Mouse (Mus musculus) CD4-positive, CD25-positive, alpha-beta regulatory T cell, adult 2 months (primary cell): ENCODE measurements around the gene Osgin1.

Experiments used
- DNase-seq: peaks from one replicate; pipeline ENCODE4 v3.0.0-alpha.2; 2012; ENCODE audit warnings: low read depth, low spot score

The Osgin1 gene

GRCm38 (mm10) chr8:119442970-119443369, 9.0 kb downstream of the Osgin1 start:
- DNase-seq = no peak

DNA sequence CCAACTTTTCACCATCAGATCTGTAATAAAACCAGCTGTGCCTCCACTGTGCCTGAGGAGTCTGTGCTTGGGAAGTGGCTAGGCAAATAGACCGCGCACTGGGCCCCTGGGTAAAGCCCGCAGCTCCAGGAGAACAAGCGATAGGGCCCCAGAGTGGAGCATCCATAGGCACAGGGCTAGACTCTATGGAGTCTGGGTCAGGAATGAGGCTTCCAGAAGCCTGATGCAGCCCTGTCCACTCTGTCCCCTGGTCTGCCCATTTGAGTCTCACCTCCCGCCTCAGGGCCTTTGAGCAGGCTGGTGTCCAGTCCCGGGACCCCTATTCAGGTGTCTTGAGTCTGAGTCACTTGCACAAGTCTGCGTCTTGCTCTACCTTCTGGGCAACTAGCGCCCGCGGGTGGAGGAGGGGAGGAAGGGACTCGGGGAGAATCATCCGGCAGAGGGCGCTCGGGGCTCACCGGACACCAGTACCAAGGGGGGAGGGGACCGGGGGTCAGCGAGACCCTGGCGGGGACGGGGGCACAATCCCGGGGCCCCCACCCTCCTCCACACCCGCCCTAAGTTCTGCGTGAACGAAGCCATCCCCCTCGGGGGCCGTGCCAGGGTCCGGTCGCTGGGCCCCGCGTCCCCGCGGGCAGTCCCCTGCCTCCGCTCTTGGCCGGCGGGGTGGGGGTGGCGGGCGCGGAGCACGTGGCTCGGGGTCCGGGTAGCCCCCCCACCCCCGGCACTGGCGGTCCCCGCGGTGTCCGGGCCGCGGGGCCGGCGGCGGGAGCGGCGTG, 12.5 kb downstream of the Osgin1 start, which contains the start of gene Necab2:
Gene Necab2 (plus strand): TSS at position 509 of the 779 bp plus-strand sequence.
- peak; percentile 80 for DNase-seq

GRCm38 (mm10) chr8:119446990-119447780, 13.3 kb downstream of the Osgin1 start:
- DNase-seq = no peak

DNA sequence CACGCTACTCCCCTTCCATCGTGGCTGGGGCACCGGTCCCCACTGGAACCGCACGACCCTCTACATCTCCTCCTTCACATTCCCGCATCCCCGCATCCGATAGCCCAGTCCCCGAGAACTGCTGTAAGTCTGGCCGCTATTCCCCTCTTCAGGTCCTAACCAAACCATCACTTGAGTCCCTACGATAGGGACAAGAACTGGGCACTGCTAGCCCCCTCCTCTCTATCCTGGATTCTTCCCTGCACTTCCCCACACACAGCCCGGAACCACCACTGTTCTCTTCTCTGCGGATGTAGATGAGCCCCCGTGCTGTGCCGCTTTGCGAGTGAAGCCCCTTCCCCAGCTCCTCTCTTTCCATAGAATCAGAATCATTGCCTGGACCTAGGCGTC, 13.9 kb downstream of the Osgin1 start:
- DNase-seq = no peak

DNA sequence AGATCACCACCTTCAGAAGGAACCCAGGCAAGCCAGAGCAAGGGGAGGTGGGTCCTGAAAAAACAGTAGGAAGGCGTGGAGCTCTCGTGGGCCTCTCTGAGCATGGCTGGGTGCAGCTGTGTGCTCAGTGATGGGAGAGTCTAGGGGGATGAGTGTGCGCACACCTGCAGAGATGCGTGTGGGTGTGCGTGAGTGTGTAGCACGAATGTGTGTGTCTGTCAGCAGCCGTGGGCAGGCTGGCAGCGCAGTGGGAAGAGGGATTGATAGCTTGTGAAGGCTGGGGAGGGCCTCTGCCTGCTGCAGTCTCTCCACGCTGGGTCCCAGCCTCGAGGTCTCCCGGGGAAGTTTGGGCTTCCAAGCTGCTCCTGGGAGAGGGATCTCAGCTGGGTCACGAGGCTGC, 15.7 kb downstream of the Osgin1 start:
- DNase-seq = no peak

GRCm38 (mm10) chr8:119451131-119451530, 17.2 kb downstream of the Osgin1 start:
- DNase-seq = no peak

- DNase-seq = no peak
Observed at GRCm38 (mm10) chr8:119452919-119453318, 19.0 kb downstream of the Osgin1 start.

- DNase-seq = no peak
Observed at GRCm38 (mm10) chr8:119456045-119456444, 22.1 kb downstream of the Osgin1 start.

- no peak for DNase-seq
Observed at GRCm38 (mm10) chr8:119459724-119460123, 25.8 kb downstream of the Osgin1 start.

DNA sequence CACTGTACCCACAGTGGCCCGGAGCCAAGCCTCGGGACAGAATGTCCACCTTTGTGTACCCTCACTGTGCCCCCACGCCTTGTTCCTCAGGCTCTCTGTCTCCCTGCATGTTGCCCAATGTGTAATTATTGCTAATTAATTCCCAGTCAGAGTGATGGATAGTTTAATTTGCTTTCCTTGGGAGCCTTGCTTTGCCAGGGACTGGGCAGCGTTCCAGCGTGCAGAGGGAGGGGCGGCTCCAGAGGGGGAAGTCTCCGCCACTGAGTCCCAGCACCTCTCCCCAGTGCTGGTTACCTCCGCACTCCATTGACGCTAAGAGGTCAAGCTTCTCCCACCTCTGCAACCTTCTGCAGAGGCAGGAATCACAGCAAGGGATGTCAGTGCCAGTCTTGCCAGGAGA, 27.4 kb downstream of the Osgin1 start:
- no peak for DNase-seq

GRCm38 (mm10) chr8:119463709-119464108, 29.8 kb downstream of the Osgin1 start:
- DNase-seq = no peak

GRCm38 (mm10) chr8:119466105-119466504, 32.2 kb downstream of the Osgin1 start:
- DNase-seq = no peak

DNA sequence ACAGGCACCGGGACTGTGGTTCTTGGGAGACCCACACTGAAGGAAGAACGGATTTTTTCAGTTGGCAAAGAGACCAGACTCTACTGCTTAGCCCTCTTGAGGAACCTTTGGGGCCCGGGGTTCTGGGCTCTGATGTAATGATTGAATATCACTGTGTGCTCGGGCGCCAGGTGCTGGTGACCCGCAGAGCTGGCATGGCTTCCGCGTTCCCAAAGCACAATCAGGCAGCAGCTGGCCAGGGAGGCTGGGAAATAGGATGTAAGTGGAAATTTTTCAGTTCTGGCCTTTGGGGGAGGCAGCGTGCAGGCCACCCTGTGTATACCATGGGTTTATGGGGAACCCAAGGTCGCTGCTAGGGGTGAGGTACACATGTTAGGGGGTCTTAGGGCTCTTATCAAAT, 32.9 kb downstream of the Osgin1 start:
- no peak for DNase-seq

DNA sequence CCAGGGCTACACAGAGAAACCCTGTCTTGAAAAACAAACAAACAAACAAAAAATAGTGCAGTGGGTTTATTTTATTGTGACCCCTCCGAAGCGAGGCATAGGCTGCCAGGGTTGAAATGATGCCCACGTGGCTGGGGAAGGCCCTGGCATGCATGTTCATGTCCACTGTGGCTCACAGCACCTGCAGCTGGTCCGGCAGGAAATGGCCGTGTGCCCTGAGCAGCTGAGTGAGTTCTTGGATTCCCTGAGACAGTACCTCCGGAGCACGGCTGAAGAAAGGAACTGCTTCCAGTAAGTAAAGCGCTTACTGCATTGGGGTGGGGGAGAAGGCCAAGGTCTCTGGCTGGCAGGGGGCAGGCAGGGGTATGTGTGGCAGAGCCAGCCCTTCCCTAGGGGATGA, 34.2 kb downstream of the Osgin1 start:
- no peak for DNase-seq

- DNase-seq = no peak
Observed at GRCm38 (mm10) chr8:119478684-119479083, 44.8 kb downstream of the Osgin1 start.

DNA sequence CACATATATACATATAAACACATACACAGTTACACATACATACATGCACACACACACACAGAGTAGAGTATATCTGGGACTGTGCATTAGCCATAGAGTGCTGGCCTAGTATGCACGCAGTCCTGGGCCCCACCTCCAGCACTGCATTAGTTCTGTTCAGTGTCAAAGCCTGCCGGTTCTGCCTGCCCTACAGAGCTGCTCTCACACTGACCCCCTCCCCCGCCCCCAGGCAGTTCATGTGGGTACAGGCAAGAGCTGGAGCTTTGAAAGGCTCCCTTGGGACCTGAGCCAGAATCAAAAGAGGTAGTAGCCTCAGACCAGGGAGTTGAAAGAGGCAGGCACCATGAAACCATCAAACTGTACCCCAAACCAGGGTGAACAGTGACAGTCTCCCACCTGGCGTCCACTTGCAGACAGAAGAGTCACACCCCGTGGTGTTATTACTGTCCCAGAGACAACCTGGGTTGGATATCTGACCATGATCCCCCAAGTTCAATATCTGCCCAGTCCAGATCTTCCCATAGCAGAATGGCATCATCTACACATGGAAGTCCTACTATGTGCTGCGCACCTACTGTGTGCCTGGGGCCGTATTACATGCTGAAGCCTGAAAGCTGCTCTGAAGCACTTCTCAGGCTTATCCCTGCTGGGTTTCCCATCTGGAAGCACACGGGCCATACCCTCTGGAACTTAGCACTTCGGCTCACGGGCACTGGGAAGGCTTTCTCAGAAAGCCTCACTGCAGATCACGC, 50.4 kb downstream of the Osgin1 start:
- no peak for DNase-seq

GRCm38 (mm10) chr8:119487093-119487492, 53.2 kb downstream of the Osgin1 start:
- DNase-seq = no peak
